Mouse (Mus musculus) embryonic facial prominence, embryonic 10.5 days (tissue): ENCODE data around the gene 1700029P11Rik. TPM values are rescaled to one million over a fixed set of nuclear protein-coding genes. Genes with fewer than 3 reads are reported as not detected.

Experiments used
- DNase-seq: peaks from one replicate; pipeline ENCODE4 v3.0.0-alpha.2; 2017; ENCODE audit warnings: low spot score
- H3K27ac ChIP-seq: fragments of 300-500 bp; sonication (generic); replicated peaks from 2 replicates; pipeline ENCODE4 v1.5.1; 2016; ENCODE audit warnings: mild to moderate bottlenecking
- H3K27me3 ChIP-seq: fragments of 300-500 bp; sonication (generic); replicated peaks from 2 replicates; pipeline ENCODE4 v1.6.1; 2016; ENCODE audit warnings: low read depth, mild to moderate bottlenecking; ENCODE audit not compliant: poor library complexity, severe bottlenecking
- H3K36me3 ChIP-seq: fragments of 300-500 bp; sonication (generic); replicated peaks from 2 replicates; pipeline ENCODE4 v1.6.1; 2016; ENCODE audit warnings: mild to moderate bottlenecking, moderate library complexity
- H3K4me1 ChIP-seq: fragments of 300-500 bp; sonication (generic); 2 replicates; pipeline ENCODE4 v1.6.1; 2016
- H3K4me3 ChIP-seq: fragments of 300-500 bp; sonication (generic); 2 replicates; pipeline ENCODE4 v1.5.1; 2016; ENCODE audit warnings: mild to moderate bottlenecking, moderate library complexity
- H3K9me3 ChIP-seq: fragments of 300-500 bp; sonication (generic); 2 replicates; pipeline ENCODE4 v1.6.1; 2016; ENCODE audit warnings: mild to moderate bottlenecking
- WGBS: fragments of 180-500 bp; shearing (Covaris S2); methylation state at CpG from one replicate; pipeline ENCODE4 v1.1.7; 2016; 5-methylcytosine and 5-hydroxymethylcytosine counted together
- polyA plus RNA-seq: library from polyadenylated mRNA; unstranded; fragments of >200 nt; fragmentation: Nextera tagmentation; extraction: Ambion mirVana; gene quantifications from 2 replicates; pipeline ENCODE4 v1.2.1, GENCODE M21; 2016

Gene 1700029P11Rik
- polyA plus RNA-seq, 1 experiment from 2014 or later, result not detected

DNA sequence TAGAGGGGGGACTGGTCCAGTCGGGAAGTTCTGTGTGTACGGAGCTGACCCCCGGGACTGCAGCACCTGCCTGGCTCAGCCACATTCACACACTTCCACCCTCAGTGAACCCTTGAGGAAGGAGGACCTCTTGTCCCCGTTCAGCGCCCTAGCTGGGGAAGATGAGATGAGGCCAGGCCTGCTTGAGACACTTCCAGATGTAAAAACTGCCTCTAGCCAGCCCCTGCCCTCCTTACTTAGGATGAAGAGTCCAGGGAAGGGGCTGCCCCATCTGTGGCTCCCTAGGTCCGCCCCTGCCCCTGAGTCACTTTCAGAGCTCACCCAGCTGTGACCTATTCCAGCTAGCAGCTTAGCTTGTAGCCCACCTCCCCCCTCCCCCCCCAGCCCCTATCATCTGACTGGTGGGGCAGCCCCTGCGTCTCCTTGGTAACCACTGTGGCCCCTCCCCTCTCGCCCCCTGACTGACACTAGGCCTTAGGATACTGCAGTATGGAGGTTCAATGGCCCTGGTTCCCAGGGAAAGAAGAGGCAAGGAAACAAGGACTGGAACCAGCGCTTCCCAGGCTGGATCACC lies 37.1 kb upstream of the 1700029P11Rik start:
- peaks cover 27% of the 10 kb centered on the region for H3K4me1 ChIP-seq
- peak; percentile 91 for DNase-seq
- H3K27ac ChIP-seq, result peak overlapping the region; percentile 71
- H3K27me3 ChIP-seq, result peaks cover under 1% of the 10 kb centered on the region; the same call in 1 of the 2 replicates
- peak overlapping the region; percentile 34 for H3K4me3 ChIP-seq
- no peaks in the 10 kb centered on the region for H3K36me3 ChIP-seq
- H3K9me3 ChIP-seq, result no peaks in the 10 kb centered on the region
- WGBS, result 9% methylated on average over 9 of the region's 9 CpGs

- H3K36me3 ChIP-seq, result peaks cover 10% of the 10 kb centered on the region; the same call in 1 of the 2 replicates
- H3K9me3 ChIP-seq, result no peaks in the 10 kb centered on the region
- H3K4me1 ChIP-seq, result peaks cover 11% of the 10 kb centered on the region; the same call in 1 of the 2 replicates
- no peak overlapping the region for H3K4me3 ChIP-seq
- H3K27ac ChIP-seq, result no peak overlapping the region
- DNase-seq, result no peak
- H3K27me3 ChIP-seq, result no peaks in the 10 kb centered on the region
- 88% methylated on average over 10 of the region's 10 CpGs for WGBS
Observed at GRCm38 (mm10) chr15:81949076-81949475, 31.3 kb upstream of the 1700029P11Rik start.

DNA sequence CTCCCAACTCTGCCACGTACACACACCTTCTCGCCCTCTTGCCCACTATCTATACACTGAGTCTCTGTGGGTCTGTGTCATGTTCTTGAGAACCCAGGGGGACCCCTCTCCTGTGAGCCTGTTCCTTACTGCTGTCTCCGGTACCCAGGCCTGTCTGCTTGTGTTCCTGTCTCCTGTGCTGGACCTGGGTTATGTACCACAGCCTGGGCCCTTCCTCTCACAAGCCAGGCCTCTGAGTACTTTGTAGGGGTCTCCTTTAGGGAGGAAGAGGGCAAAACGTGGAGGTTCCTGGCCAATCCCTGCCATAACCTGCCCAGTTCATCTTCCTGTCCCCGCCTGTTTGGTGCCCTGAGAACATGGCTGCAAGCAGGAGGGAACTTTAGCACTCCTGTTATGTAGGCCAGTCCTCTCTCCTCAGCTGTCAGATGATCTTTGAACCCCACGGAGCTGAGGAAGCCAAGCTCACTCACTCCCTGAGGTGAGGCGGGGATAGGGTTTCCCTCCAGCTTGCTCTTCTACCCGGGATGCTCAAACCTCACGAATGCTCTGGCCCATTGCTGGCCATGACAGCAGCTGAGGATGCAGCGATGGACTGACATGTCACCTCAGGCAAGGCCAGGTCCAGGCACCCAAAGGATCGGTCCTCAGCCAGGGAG lies 30.7 kb upstream of the 1700029P11Rik start:
- Histone ChIP-seq H3K9me3 (no peaks in the 10 kb centered on the region), H3K4me3 (no peak overlapping the region), H3K27me3 (no peaks in the 10 kb centered on the region), H3K4me1 (peaks cover 11% of the 10 kb centered on the region; the same call in 1 of the 2 replicates), H3K36me3 (peaks cover 15% of the 10 kb centered on the region; the same call in 1 of the 2 replicates), H3K27ac (no peak overlapping the region)
- 66% methylated on average over 11 of the region's 11 CpGs for WGBS
- no peak for DNase-seq

DNA sequence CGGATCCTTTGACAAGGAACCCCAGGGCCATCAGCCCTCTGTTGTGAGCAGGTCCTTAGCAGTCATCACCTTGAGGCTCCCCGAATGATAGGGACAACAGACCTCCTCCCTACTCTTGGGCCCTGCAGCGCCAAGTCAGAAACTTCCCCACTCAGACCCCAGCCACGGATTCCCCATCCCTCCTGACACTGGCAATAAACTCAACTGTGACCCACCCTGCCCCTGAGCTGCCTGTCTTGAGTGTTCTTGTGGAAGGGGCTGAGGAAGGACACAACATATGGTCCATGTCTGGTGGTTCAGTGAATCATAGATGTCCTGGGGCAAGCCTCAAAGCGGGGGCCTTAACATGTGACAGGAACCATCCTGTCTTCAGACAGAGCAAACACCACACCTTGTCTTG lies 29.6 kb upstream of the 1700029P11Rik start:
- H3K4me1 ChIP-seq, result peaks cover 11% of the 10 kb centered on the region; the same call in 1 of the 2 replicates
- no peaks in the 10 kb centered on the region for H3K27me3 ChIP-seq
- no peaks in the 10 kb centered on the region for H3K9me3 ChIP-seq
- WGBS, result 85% methylated on average over 5 of the region's 5 CpGs
- H3K36me3 ChIP-seq, result peaks cover 24% of the 10 kb centered on the region; the same call in 1 of the 2 replicates
- DNase-seq, result no peak
- no peak overlapping the region for H3K4me3 ChIP-seq
- no peak overlapping the region for H3K27ac ChIP-seq

- peaks cover 11% of the 10 kb centered on the region; the same call in 1 of the 2 replicates for H3K4me1 ChIP-seq
- no peak overlapping the region for H3K4me3 ChIP-seq
- peaks cover 27% of the 10 kb centered on the region; the same call in 1 of the 2 replicates for H3K36me3 ChIP-seq
- 89% methylated on average over 9 of the region's 9 CpGs for WGBS
- H3K27me3 ChIP-seq, result no peaks in the 10 kb centered on the region
- H3K27ac ChIP-seq, result no peak overlapping the region
- DNase-seq, result no peak
- H3K9me3 ChIP-seq, result no peaks in the 10 kb centered on the region
Observed at GRCm38 (mm10) chr15:81951159-81951558, 29.2 kb upstream of the 1700029P11Rik start.

GRCm38 (mm10) chr15:81952310-81952709 lies 28.0 kb upstream of the 1700029P11Rik start:
- H3K27me3 ChIP-seq, result no peaks in the 10 kb centered on the region
- H3K4me1 ChIP-seq, result peaks cover 11% of the 10 kb centered on the region; the same call in 1 of the 2 replicates
- H3K36me3 ChIP-seq, result peaks cover 27% of the 10 kb centered on the region; the same call in 1 of the 2 replicates
- H3K4me3 ChIP-seq, result no peak overlapping the region
- WGBS, result 82% methylated on average over 4 of the region's 4 CpGs
- no peak for DNase-seq
- no peak overlapping the region for H3K27ac ChIP-seq
- no peaks in the 10 kb centered on the region for H3K9me3 ChIP-seq

- H3K9me3 ChIP-seq, result no peaks in the 10 kb centered on the region
- no peak for DNase-seq
- H3K36me3 ChIP-seq, result peaks cover 27% of the 10 kb centered on the region; the same call in 1 of the 2 replicates
- no peak overlapping the region for H3K27ac ChIP-seq
- 96% methylated on average over 9 of the region's 9 CpGs for WGBS
- 0 out of 2 replicates have a peak, but pooled peaks cover 6% of the 10 kb centered on the region for H3K4me1 ChIP-seq
- no peaks in the 10 kb centered on the region for H3K27me3 ChIP-seq
- H3K4me3 ChIP-seq, result no peak overlapping the region
Observed at GRCm38 (mm10) chr15:81954151-81954583, 26.2 kb upstream of the 1700029P11Rik start.

GRCm38 (mm10) chr15:81954716-81955115 lies 25.6 kb upstream of the 1700029P11Rik start:
- peaks cover 27% of the 10 kb centered on the region; the same call in 1 of the 2 replicates for H3K36me3 ChIP-seq
- no peak overlapping the region for H3K27ac ChIP-seq
- no peaks in the 10 kb centered on the region for H3K27me3 ChIP-seq
- WGBS, result 92% methylated on average over 6 of the region's 6 CpGs
- DNase-seq, result no peak
- no peak overlapping the region for H3K4me3 ChIP-seq
- no peaks in the 10 kb centered on the region for H3K9me3 ChIP-seq
- H3K4me1 ChIP-seq, result peaks cover 5% of the 10 kb centered on the region

- H3K4me3 ChIP-seq, result no peak overlapping the region
- H3K27ac ChIP-seq, result no peak overlapping the region
- 91% methylated on average over 15 of the region's 15 CpGs for WGBS
- no peaks in the 10 kb centered on the region for H3K9me3 ChIP-seq
- peaks cover 8% of the 10 kb centered on the region for H3K4me1 ChIP-seq
- peaks cover 27% of the 10 kb centered on the region; the same call in 1 of the 2 replicates for H3K36me3 ChIP-seq
- DNase-seq, result no peak
- H3K27me3 ChIP-seq, result no peaks in the 10 kb centered on the region
Observed at GRCm38 (mm10) chr15:81955414-81955813, 24.9 kb upstream of the 1700029P11Rik start.

DNA sequence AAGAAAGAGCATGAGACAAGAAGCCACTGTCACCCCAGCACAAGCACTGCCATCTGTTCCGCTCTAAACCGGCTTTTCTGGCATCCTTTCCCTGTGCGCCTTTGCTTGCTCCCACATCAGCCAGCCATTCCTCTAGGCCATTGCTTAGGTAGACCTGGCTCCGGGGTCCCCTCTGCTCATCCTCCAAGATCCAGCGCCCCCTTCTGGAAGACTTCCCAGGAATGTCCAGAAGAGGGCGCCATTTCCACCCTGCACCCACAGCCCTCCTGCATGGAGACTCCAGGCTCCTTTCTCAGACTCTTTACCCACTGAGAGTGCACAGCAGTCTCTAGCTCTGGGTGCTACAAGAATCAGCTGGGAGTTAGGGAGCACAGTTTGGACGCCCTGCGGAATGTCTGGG lies 23.9 kb upstream of the 1700029P11Rik start:
- peak; percentile 65 for DNase-seq
- 56% methylated on average over 8 of the region's 8 CpGs for WGBS
- H3K27me3 ChIP-seq, result no peaks in the 10 kb centered on the region
- H3K4me3 ChIP-seq, result no peak overlapping the region
- H3K36me3 ChIP-seq, result peaks cover 21% of the 10 kb centered on the region; the same call in 1 of the 2 replicates
- no peak overlapping the region for H3K27ac ChIP-seq
- H3K4me1 ChIP-seq, result peaks cover 14% of the 10 kb centered on the region
- H3K9me3 ChIP-seq, result no peaks in the 10 kb centered on the region

GRCm38 (mm10) chr15:81957598-81957997 lies 22.7 kb upstream of the 1700029P11Rik start:
- H3K4me3 ChIP-seq, result no peak overlapping the region
- 89% methylated on average over 11 of the region's 11 CpGs for WGBS
- no peak overlapping the region for H3K27ac ChIP-seq
- no peak for DNase-seq
- H3K36me3 ChIP-seq, result peaks cover 19% of the 10 kb centered on the region; the same call in 1 of the 2 replicates
- peaks cover 14% of the 10 kb centered on the region for H3K4me1 ChIP-seq
- H3K27me3 ChIP-seq, result no peaks in the 10 kb centered on the region
- no peaks in the 10 kb centered on the region for H3K9me3 ChIP-seq

DNA sequence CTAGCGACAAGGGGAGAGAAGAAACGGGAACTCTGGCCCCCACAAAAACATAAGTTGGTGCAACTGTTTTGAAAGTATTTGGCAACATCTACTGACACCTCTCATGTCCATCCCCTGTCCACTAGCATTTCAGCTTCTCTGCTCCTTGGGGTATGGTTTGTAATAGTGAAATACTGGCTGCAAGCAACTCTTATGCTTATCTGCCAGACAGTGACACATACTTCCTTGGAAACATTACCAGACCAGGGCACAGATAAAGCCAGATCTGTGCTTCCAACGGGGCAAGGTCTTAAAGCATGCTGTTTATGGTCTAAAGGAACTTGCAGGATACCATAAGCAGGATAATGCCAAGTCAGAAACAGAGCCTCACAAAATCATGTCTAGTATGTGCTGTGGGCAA lies 21.4 kb upstream of the 1700029P11Rik start:
- H3K4me3 ChIP-seq, result no peak overlapping the region
- no peaks in the 10 kb centered on the region for H3K9me3 ChIP-seq
- H3K27ac ChIP-seq, result no peak overlapping the region
- no peak for DNase-seq
- peaks cover 19% of the 10 kb centered on the region; the same call in 1 of the 2 replicates for H3K36me3 ChIP-seq
- peaks cover 14% of the 10 kb centered on the region for H3K4me1 ChIP-seq
- no peaks in the 10 kb centered on the region for H3K27me3 ChIP-seq
- 93% methylated on average over 3 of the region's 3 CpGs for WGBS
